Mouse (Mus musculus) MEL (cell line): ENCODE results near the gene Igsf8. TPM values are rescaled to one million over a fixed set of nuclear protein-coding genes. Genes with fewer than 3 reads are reported as not detected.

ENCODE experiments used
- DNase-seq: peaks from one replicate; pipeline ENCODE4 v3.0.0; 2011; ENCODE audit warnings: low read depth, low spot score
- H3K27ac ChIP-seq: 2 replicates; pipeline ENCODE4 v1.5.1; 2012; ENCODE audit warnings: low read depth, mild to moderate bottlenecking, control low read depth, low read length, moderate library complexity; ENCODE audit not compliant: control insufficient read depth
- H3K27me3 ChIP-seq, 2 experiments: fragments of 150-350 bp in 1 of 2; sonication (generic) in 1 of 2; 2 replicates each; pipeline ENCODE4 v1.6.1; 2012; ENCODE audit warnings: low read length in 2 of 2, mild to moderate bottlenecking in 2 of 2, improper control_type of control experiment in 1 of 2, moderate library complexity in 1 of 2; ENCODE audit not compliant: insufficient read depth in 2 of 2, control insufficient read depth in 1 of 2
- H3K36me3 ChIP-seq, 2 experiments: 2 replicates each; pipeline ENCODE4 v1.6.1; 2012 to 2014; ENCODE audit warnings: low read length in 2 of 2, improper control_type of control experiment in 1 of 2, inconsistent platforms in 1 of 2, mild to moderate bottlenecking in 1 of 2; ENCODE audit not compliant: insufficient read depth in 2 of 2, control insufficient read depth in 1 of 2
- H3K4me1 ChIP-seq, 2 experiments: fragments of 150-350 bp in 1 of 2; sonication (generic) in 1 of 2; 2 replicates each; pipeline ENCODE4 v1.6.1; 2012; ENCODE audit warnings: low read length in 2 of 2, improper control_type of control experiment in 1 of 2, mild to moderate bottlenecking in 1 of 2; ENCODE audit not compliant: insufficient read depth in 2 of 2, control insufficient read depth in 1 of 2
- H3K4me3 ChIP-seq, 2 experiments: fragments of 150-350 bp in 1 of 2; sonication (generic) in 1 of 2; 2 replicates each; pipeline ENCODE4 v1.5.1; 2012; ENCODE audit warnings: low read depth in 2 of 2, low read length in 2 of 2, mild to moderate bottlenecking in 2 of 2, moderate library complexity in 2 of 2, control low read depth in 1 of 2, improper control_type of control experiment in 1 of 2; ENCODE audit not compliant: control insufficient read depth in 1 of 2, insufficient read depth in 1 of 2
- H3K79me2 ChIP-seq: 2 replicates; pipeline ENCODE4 v1.6.1; 2012; ENCODE audit warnings: mild to moderate bottlenecking, low read length, moderate library complexity; ENCODE audit not compliant: control insufficient read depth, poor library complexity, insufficient read depth
- H3K9ac ChIP-seq: 2 replicates; pipeline ENCODE4 v1.6.1; 2012; ENCODE audit warnings: low read depth, mild to moderate bottlenecking, control low read depth, low read length, moderate library complexity; ENCODE audit not compliant: control insufficient read depth, poor library complexity, severe bottlenecking
- H3K9me3 ChIP-seq: fragments of 150-350 bp; sonication (generic); replicated peaks from 2 replicates; pipeline ENCODE4 v1.6.1; 2012; ENCODE audit warnings: mild to moderate bottlenecking, low read length, improper control_type of control experiment, moderate library complexity; ENCODE audit not compliant: insufficient read depth
- BHLHE40 ChIP-seq: IDR thresholded peaks from 2 replicates; pipeline ENCODE4 v1.6.1; 2012; ENCODE audit warnings: low read depth, mild to moderate bottlenecking, inconsistent platforms, low read length, improper control_type of control experiment, borderline replicate concordance
- CHD1 ChIP-seq: IDR thresholded peaks from 2 replicates; pipeline ENCODE4 v1.6.1; 2012; ENCODE audit warnings: low read depth, mild to moderate bottlenecking, inconsistent platforms, low read length, improper control_type of control experiment
- CTCF ChIP-seq, 3 experiments: IDR thresholded peaks in 2 of 3; conservative IDR thresholded peaks in 1 of 3; 2 replicates each; pipeline ENCODE4 v1.5.1; 2011 to 2012; ENCODE audit warnings: low read length in 3 of 3, low read depth in 2 of 3, mild to moderate bottlenecking in 2 of 3, improper control_type of control experiment in 1 of 3, inconsistent platforms in 1 of 3, mixed read lengths in 1 of 3, moderate library complexity in 1 of 3; ENCODE audit not compliant: control insufficient read depth in 1 of 3, insufficient read depth in 1 of 3, poor library complexity in 1 of 3, severe bottlenecking in 1 of 3
- E2F4 ChIP-seq: IDR thresholded peaks from 2 replicates; pipeline ENCODE4 v1.6.1; 2011; ENCODE audit warnings: low read depth, low read length, improper control_type of control experiment, borderline replicate concordance
- ELF1 ChIP-seq: IDR thresholded peaks from 2 replicates; pipeline ENCODE4 v1.6.1; 2014; ENCODE audit warnings: low read depth, mild to moderate bottlenecking, inconsistent platforms, low read length, improper control_type of control experiment, moderate library complexity
- HCFC1 ChIP-seq: IDR thresholded peaks from 2 replicates; pipeline ENCODE4 v1.6.1; 2012; ENCODE audit warnings: low read depth, mild to moderate bottlenecking, inconsistent platforms, low read length, improper control_type of control experiment, moderate library complexity
- MAFK ChIP-seq: IDR thresholded peaks from 2 replicates; pipeline ENCODE4 v1.6.1; 2011; ENCODE audit warnings: low read depth, mild to moderate bottlenecking, low read length, improper control_type of control experiment, borderline replicate concordance
- MEF2A ChIP-seq: IDR thresholded peaks from 2 replicates; pipeline ENCODE4 v1.6.1; 2014; ENCODE audit warnings: low read depth, mild to moderate bottlenecking, inconsistent platforms, low read length, improper control_type of control experiment; ENCODE audit not compliant: poor library complexity, insufficient replicate concordance, severe bottlenecking; ENCODE audit errors: extremely low read depth
- MYB ChIP-seq: IDR thresholded peaks from 2 replicates; pipeline ENCODE4 v1.6.1; 2011; ENCODE audit warnings: mild to moderate bottlenecking, low read depth, low read length, improper control_type of control experiment
- MYC ChIP-seq: IDR thresholded peaks from 2 replicates; pipeline ENCODE4 v1.6.1; 2011; ENCODE audit warnings: low read depth, mild to moderate bottlenecking, low read length, improper control_type of control experiment, moderate library complexity
- NELFE ChIP-seq: IDR thresholded peaks from 2 replicates; pipeline ENCODE4 v1.6.1; 2011; ENCODE audit warnings: low read depth, low read length, improper control_type of control experiment
- POLR2A ChIP-seq, 2 experiments: IDR thresholded peaks; 2 replicates each; pipeline ENCODE4 v1.6.1; 2011 to 2012; ENCODE audit warnings: low read length in 2 of 2, mild to moderate bottlenecking in 2 of 2, control low read depth in 1 of 2, improper control_type of control experiment in 1 of 2, low read depth in 1 of 2, moderate library complexity in 1 of 2; ENCODE audit not compliant: control insufficient read depth in 1 of 2, insufficient read depth in 1 of 2, poor library complexity in 1 of 2
- RAD21 ChIP-seq: IDR thresholded peaks from 2 replicates; pipeline ENCODE4 v1.6.1; 2011; ENCODE audit warnings: mild to moderate bottlenecking, low read depth, low read length, improper control_type of control experiment
- RCOR1 ChIP-seq: IDR thresholded peaks from 2 replicates; pipeline ENCODE4 v1.6.1; 2012; ENCODE audit warnings: low read depth, mild to moderate bottlenecking, inconsistent platforms, low read length, improper control_type of control experiment
- SIN3A ChIP-seq: IDR thresholded peaks from 2 replicates; pipeline ENCODE4 v1.6.1; 2012; ENCODE audit warnings: low read length, improper control_type of control experiment, inconsistent platforms
- USF1 ChIP-seq: IDR thresholded peaks from 2 replicates; pipeline ENCODE4 v1.6.1; 2014; ENCODE audit warnings: low read depth, mild to moderate bottlenecking, inconsistent platforms, low read length, improper control_type of control experiment, moderate library complexity
- ZMIZ1 ChIP-seq: IDR thresholded peaks from 2 replicates; pipeline ENCODE4 v1.6.1; 2012; ENCODE audit warnings: low read depth, mild to moderate bottlenecking, inconsistent platforms, low read length, improper control_type of control experiment, moderate library complexity
- ZNF384 ChIP-seq: IDR thresholded peaks from 2 replicates; pipeline ENCODE4 v1.6.1; 2012; ENCODE audit warnings: low read depth, mild to moderate bottlenecking, inconsistent platforms, low read length, improper control_type of control experiment
- polyA plus RNA-seq, 2 experiments: library from polyadenylated mRNA; stranded (reverse) in 1 of 2; unstranded in 1 of 2; fragments of >175 nt in 1 of 2; fragments of >200 nt in 1 of 2; gene quantifications; 2 replicates each; pipeline versions ENCODE4 v1.2.1 to v1.2.4; 2012; ENCODE audit warnings: low replicate concordance in 2 of 2, low read depth in 1 of 2; ENCODE audit not compliant: insufficient read length in 2 of 2, insufficient read depth in 1 of 2, missing spikeins in 1 of 2
- total RNA-seq: library from RNA; depleted of rRNA; stranded (reverse); fragments of 300-350 nt; gene quantifications from 2 replicates; pipeline ENCODE4 v1.2.3, GENCODE M21; 2012

Igsf8 gene
- total and polyA plus RNA-seq, 3 experiments = 88.0 to 97.2 TPM; not detected in 1

DNA sequence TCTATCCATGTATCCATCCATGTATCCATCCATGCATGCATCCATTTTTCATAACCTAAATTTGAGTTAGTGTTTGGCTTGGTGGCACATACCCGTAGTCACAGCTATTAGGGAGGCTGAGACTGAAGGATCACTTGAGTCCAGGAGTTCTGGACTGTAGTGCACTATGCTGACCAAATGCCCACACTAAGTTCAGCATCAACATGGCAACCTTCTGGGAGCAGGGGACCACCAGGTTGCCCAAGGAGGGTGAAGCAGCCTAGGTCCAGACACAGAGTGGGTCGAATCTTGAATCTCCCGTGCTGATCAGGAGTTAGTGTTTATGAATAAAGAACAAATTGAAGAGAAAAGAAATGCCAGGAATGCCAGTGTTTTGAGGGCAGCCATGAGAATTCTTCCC is 9.8 kb downstream of the Igsf8 start:
- Histone ChIP-seq H3K4me3 (no peak overlapping the region), H3K79me2 (no peaks in the 10 kb centered on the region), H3K9ac (no peak overlapping the region), H3K4me1 (no peaks in the 10 kb centered on the region), H3K27me3 (no peaks in the 10 kb centered on the region)
- TF ChIP-seq NELFE (no peak), ZMIZ1 (no peak), RAD21 (no peak)
- TF ChIP-seq, all 39 proteins: peak for 0
- Histone ChIP-seq H3K9me3 (no peaks in the 10 kb centered on the region), H3K36me3 (no peaks in the 10 kb centered on the region), H3K27ac (no peak overlapping the region)
- no peak for DNase-seq

DNA sequence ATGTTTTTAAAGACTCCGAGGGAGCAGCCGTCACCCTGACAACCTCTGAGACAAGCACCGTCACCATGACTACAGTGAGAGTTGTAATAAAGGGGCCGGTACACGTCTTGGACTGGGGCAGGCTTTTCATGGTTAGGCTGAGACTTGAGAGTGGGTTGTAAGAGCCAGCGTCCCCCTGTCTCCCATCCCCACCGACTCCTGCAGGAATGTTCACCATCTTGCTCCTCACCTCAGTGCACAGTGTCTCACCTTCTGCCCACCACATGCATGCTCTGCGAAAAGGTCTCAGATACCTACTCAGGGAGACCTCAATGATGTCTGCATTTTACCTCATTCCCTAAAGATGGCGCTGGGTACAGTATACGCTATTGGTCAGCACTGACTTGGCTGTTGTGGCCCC is 10.3 kb downstream of the Igsf8 start:
- Histone ChIP-seq H3K9ac (no peak overlapping the region), H3K9me3 (no peaks in the 10 kb centered on the region), H3K79me2 (no peaks in the 10 kb centered on the region), H3K36me3 (peaks cover 0 to 4% of the 10 kb centered on the region in 2 experiments; a peak in 2 of 4 replicates), H3K4me1 (peaks cover 3 to 4% of the 10 kb centered on the region in 2 experiments), H3K27me3 (no peaks in the 10 kb centered on the region), H3K27ac (no peak overlapping the region), H3K4me3 (no peak overlapping the region)
- DNase-seq = no peak
- TF ChIP-seq RAD21 = no peak

DNA sequence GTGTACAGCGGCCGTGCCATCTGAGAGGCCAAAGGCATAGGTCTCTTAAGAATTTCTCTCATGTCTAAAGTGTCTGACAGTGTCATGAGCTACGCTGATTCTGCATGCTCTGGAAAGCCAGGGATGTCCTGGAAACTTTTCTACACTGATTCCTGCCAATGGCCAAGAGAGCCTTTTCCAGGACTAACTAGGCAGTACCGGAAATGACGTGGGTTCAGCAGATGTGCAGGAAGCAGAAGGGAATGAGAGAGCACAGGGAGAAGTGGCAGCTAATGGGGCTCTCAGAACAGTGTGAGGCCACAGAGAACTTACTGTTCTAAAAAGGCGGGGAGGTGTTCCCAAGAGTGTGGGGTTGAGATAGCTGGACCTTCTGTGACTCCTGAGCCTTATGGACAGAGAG is 11.9 kb downstream of the Igsf8 start:
- H3K36me3 ChIP-seq = peaks cover 0 to 16% of the 10 kb centered on the region in 2 experiments; a peak in 2 of 4 replicates
- TF ChIP-seq HCFC1 (no peak), SIN3A (no peak), ZMIZ1 (no peak), RCOR1 (no peak), ZNF384 (no peak), CTCF (IDR thresholded peaks at IDR 0.05 in 2 of 3, conservative IDR thresholded peaks at IDR 0.05 in 1 of 3; ENCODE audit: control insufficient read depth in 1 of 3, insufficient read depth in 1 of 3, low read depth in 2 of 3, low read length in 3 of 3, poor library complexity in 1 of 3, severe bottlenecking in 1 of 3) (no peak), MAFK (no peak), ELF1 (no peak), CHD1 (no peak), NELFE (no peak), MYB (no peak), USF1 (no peak), BHLHE40 (no peak), MEF2A (no peak), E2F4 (no peak), RAD21 (no peak), MYC (no peak), POLR2A (IDR thresholded peaks at IDR 0.05; ENCODE audit: control insufficient read depth in 1 of 2, insufficient read depth in 1 of 2, low read depth in 1 of 2, low read length in 2 of 2, poor library complexity in 1 of 2) (no peak)
- TF ChIP-seq, all 39 proteins: peak for 0
- Histone ChIP-seq H3K79me2 (no peaks in the 10 kb centered on the region), H3K27ac (no peak overlapping the region), H3K27me3 (no peaks in the 10 kb centered on the region), H3K9ac (no peak overlapping the region), H3K4me3 (no peak overlapping the region), H3K9me3 (no peaks in the 10 kb centered on the region), H3K4me1 (peaks cover 6 to 18% of the 10 kb centered on the region in 2 experiments)
- DNase-seq = no peak
